Mouse (Mus musculus): ENCODE measurements around the gene Ogg1. TPM values are rescaled to one million over a fixed set of nuclear protein-coding genes. Genes with fewer than 3 reads are reported as not detected.

Ogg1 gene
- total RNA-seq, 2 experiments from 2014 or later = 7.4 to 7.9 TPM

DNA sequence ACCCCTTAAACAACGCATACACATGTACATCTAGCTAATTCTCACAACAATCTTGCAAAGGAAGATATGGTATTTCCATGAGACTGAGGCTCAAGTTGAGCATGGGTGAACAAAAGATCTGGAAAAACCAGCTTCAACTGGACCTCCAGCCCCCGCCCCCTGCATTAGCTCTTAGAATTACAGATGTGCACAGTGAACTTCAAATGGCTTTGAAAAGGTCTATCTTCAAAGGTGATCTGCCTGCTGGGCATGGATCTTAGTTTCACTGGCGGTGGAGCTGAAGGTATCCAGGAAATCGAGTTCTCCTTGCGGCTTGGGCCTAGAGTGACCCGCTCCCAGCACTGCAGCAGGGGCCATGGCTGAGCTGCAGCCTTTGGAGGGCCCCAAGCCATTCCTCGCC is 41.4 kb downstream of the Ogg1 start:
- no peak for DNase-seq (ENCODE audit: low spot score in 2 of 2)

DNA sequence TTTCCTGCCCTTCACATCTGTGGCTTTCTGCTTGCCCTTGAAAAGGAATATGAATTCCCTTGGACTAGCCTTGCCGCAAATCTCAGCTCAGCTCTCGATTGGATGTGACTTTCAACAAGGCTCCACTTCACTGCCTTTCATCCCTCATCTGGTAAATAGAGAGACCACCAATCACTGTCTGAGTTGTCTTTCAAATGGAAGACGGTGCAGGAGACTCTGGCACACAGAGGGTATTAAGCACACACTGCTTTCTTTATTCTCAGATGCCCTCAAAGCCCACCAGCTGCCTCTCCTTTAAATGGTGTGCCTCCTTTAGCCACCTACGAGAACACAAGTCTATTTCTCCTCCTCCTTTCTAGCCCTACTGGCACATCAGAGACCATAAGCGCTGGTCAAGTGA is 41.8 kb downstream of the Ogg1 start:
- DNase-seq (ENCODE audit: low spot score in 2 of 2) = no peak

DNA sequence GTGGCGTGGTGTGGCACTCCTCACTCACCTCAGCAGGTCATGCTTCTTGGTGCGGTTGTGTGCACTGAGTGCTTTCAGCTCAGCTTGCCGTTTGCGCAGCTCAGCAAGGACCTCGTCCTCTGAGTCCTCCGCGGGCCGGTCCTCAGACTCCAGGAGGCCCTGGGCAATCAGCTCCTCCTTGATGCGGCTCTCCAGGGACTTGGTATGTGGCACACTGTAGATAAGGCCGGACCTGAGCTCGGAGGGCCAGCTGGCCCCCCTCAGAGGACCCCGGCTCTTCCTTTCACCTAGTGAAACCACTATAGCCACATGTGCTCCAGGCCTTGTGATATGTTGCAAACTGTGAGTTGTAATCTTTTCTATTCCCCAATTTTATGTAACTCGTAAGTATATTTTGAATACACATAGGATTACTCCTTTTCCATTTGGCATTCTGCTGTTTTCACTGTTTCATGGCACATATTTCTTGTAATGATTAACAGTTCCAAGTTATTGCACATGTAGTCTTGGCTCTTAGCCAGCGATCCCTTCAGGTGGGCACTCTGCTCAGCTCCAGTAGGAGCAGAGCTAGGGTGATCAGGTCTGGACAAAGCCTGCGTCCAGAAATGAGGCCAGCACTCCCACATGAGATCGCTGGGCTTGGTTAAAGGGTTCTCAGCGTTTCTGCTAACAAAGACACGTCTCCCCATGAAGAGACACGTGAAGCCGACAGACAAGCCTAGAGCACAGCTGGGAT is 43.6 kb downstream of the Ogg1 start:
- no peak for DNase-seq (ENCODE audit: low spot score in 2 of 2)

DNA sequence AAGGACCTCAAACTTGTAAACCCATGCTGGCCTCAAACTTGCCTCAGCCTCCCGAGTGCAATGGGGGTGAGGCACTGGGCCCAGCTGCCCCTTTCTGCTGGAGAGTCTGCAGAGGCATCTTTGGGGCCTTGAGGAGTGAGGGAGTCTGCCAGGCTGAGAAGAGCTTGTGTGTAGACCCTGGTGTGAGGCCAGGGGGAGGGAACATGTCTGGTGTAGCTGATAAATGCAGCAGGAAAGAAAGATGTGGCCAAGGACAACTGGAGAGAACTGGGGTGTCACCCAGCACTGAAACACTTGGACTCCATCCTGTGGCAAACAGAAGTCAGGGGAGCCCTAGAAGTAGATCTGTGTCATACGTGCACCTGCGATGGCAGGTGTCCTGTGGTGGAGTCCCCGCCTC is 46.7 kb downstream of the Ogg1 start:
- DNase-seq (ENCODE audit: low spot score in 2 of 2) = no peak

DNA sequence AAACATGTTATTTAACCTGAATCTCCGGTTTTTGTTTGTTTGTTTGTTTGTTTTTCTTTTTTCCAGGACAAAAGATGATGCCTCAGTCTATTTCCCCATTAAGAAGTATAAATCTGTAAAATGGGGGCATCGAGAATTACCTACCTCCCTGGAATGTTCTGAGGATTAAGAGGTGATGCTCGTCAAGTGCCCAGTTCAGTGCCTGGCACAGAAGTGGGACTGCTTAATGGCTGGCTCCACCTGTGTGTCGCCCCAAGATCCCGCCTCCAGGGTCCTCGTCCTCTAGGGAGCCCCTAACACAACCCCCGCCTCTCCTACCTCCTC is 50.4 kb downstream of the Ogg1 start:
- DNase-seq (ENCODE audit: low spot score in 2 of 2) = no peak

DNA sequence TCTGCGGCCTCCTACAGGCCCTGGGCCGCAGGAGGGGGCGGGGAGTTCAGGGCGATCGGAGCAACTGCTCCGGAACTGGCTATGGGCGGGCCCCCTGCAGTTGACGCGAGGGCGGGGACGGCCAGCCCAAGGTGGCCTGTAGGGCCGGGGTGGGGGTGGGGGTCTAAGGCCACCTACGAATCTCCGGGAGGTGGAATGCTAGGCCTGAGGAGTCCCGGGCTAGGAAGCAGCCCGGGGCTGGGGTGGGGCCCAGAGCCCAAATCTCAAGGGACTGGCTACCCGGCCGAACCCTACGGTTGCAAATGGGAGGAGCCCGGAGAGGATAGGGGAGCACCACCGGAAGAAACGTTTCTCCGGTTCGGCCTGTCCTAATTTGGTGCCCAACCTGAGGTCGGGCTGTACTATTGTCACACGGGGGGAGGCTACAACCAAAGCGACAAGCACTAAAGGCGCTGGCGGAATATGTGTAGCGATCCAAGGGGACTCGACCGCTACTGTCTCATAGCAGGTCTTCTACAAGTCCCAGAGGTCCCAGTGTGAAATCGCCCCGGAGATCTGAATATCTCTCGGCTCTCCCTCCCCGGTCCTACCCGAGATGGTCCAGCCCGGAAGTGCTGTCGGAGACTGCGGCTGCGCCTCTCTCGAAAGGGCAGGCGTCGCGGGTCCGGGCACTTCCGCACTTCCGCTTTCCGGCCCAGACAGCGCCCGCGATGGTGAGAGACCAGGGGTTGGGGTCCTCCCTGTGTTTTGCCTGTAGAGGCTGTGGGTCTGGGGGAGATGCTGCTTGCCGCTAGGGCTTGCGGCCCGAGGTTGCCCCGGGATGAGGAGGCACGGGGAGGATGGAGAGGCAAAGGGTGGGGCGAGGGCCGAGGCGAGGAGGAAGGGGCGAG is 51.0 kb downstream of the Ogg1 start, which contains the start of the genes Tada3 and Arpc4:
Gene Tada3 (minus strand): TSS at position 388 of the 890 bp plus-strand sequence.
Gene Arpc4 (plus strand): TSS at position 620 of the 890 bp plus-strand sequence.
- peak; percentile 87 to 90 for DNase-seq (ENCODE audit: low spot score in 2 of 2)

DNA sequence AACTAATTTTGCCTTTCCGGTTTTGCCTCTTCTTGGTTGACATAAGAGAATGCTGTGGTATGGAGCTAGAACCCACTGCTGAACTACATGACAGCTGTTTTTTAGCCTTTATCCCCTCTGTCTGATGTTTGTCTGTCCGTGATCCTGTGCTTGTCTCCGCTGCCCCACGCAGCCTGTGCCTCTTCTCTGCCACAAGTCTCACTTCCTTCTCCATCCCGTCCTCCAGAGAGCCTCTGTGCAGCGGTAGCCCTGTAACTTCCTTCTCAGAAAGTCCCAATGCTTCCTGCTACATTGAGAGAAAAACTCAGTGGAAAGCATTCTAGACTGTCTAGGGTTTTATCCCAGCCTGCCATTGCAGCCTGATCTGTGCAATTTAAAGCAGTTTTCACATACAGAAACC is 52.5 kb downstream of the Ogg1 start:
- no peak for DNase-seq (ENCODE audit: low spot score in 2 of 2)

DNA sequence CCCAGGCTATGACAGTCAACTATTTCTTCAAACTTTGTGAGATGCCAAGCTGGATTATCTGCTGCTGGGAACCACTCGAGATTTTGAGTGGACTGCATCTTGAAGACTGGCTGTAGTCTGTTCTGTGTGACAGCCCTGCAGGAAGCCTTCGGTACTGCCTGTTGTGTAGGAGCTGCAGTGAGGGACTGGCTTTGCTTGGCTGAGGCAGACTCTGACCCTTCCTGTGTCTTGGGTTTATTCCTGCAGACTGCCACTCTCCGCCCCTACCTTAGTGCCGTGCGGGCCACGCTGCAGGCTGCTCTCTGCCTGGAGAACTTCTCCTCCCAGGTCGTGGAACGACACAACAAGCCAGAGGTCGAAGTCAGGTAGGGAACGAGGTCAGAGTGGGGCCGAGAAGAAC is 53.7 kb downstream of the Ogg1 start:
- DNase-seq (ENCODE audit: low spot score in 2 of 2) = no peak

DNA sequence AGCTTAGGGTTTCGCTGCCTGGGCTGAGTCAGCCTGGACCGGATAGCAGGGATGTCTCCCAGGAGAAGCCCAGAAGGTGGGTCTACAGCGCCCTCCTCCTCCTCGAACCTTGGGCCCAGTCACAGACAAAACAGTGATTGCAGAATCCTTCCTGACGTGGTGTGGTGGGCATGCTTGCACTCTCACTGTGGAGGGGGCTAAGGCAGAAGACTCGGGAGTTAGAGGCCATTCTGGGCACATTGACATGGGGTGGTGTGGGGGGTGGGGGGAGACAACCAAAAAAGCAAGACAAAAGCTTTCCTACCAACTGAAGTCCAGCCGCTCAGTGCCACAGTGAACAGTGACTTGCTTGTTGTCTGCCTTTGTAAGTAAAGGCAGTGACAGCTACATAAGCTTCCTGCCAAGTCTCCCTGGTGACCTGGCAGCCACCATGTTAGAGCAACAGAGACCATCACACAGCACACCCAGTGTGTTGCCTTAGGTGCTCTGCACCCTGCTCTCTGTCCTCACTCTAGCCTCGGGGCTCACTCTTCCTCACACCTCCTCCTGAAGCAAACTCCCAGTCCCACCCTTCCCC is 57.7 kb downstream of the Ogg1 start:
- no peak for DNase-seq (ENCODE audit: low spot score in 2 of 2)

Other genes starting within 250 kb of the Ogg1 start
- gene Setd5, start 249.6 kb upstream of the Ogg1 start, total RNA-seq (2021) = 100 to 1,000 TPM in 1 of 2 experiments, 10 to 100 TPM in 1; 97.1 to 102 TPM
- 10 to 100 TPM; 70.8 to 71.8 TPM for gene Lhfpl4, start 131.6 kb upstream of the Ogg1 start, total RNA-seq (2021)
- 10 to 100 TPM; 13.8 to 18.4 TPM for gene Mtmr14, start 89.1 kb upstream of the Ogg1 start, total RNA-seq (2021)
- 10 to 100 TPM; 67.8 to 89.1 TPM for gene Cpne9, start 44.7 kb upstream of the Ogg1 start, total RNA-seq (2021)
- gene Brpf1, start 19.8 kb upstream of the Ogg1 start, total RNA-seq (2021) = 10 to 100 TPM; 29.1 to 31.2 TPM
- 100 to 1,000 TPM; 124 to 128 TPM for gene Camk1, start 17.0 kb downstream of the Ogg1 start, total RNA-seq (2021)
- gene Tada3, start 50.9 kb downstream of the Ogg1 start, total RNA-seq (2021) = 10 to 100 TPM; 46.8 to 53.7 TPM
- gene Arpc4, start 51.1 kb downstream of the Ogg1 start, total RNA-seq (2021) = 100 to 1,000 TPM; 256 to 267 TPM
- gene Ttll3, start 62.3 kb downstream of the Ogg1 start, total RNA-seq (2021) = 10 to 100 TPM; 11.2 to 12.5 TPM
- gene Rpusd3, start 92.4 kb downstream of the Ogg1 start, total RNA-seq (2021) = 10 to 100 TPM; 14.7 to 19.8 TPM
- gene Cidec, start 108.8 kb downstream of the Ogg1 start, total RNA-seq (2021) = not detected
- gene Jagn1, start 115.6 kb downstream of the Ogg1 start, total RNA-seq (2021) = 10 to 100 TPM; 41.9 to 42.6 TPM
- gene Il17re, start 131.5 kb downstream of the Ogg1 start, total RNA-seq (2021) = under 1 TPM; 0.28 to 0.56 TPM
- gene Il17rc, start 144.5 kb downstream of the Ogg1 start, total RNA-seq (2021) = 1 to 10 TPM; 4.9 to 8.2 TPM
- 100 to 1,000 TPM; 112 to 116 TPM for gene Creld1, start 156.3 kb downstream of the Ogg1 start, total RNA-seq (2021)
- gene Prrt3, start 175.0 kb downstream of the Ogg1 start, total RNA-seq (2021) = 10 to 100 TPM; 52.8 to 54.9 TPM
- 10 to 100 TPM; 71.8 to 77.6 TPM for gene Emc3, start 204.7 kb downstream of the Ogg1 start, total RNA-seq (2021)
- 1 to 10 TPM; 1.5 to 2.2 TPM for gene Fancd2, start 204.7 kb downstream of the Ogg1 start, total RNA-seq (2021)